Mouse (Mus musculus): Measurements from ENCODE around the gene Rab42. TPM values are rescaled to one million over a fixed set of nuclear protein-coding genes. Genes with fewer than 3 reads are reported as not detected.
A peak's percentile ranks its signal among the peaks of the same experiment; 100 is the strongest.

Rab42 gene
- polyA plus RNA-seq, 1 experiment, result not detected

GRCm38 (mm10) chr4:132256384-132256783 is 46.8 kb downstream of the Rab42 start:
- Histone ChIP-seq H3K9me3 (replicated peaks; ENCODE audit: control insufficient read depth, insufficient read depth, low read length, poor library complexity, severe bottlenecking) (no peaks in the 10 kb centered on the region), H3K27ac (ENCODE audit: insufficient read depth, low read length) (peak overlapping the region; percentile 42; the same call in 1 of the 2 replicates), H3K4me3 (ENCODE audit: low read depth, low read length) (no peak overlapping the region), H3K9ac (ENCODE audit: low read depth, poor library complexity, severe bottlenecking) (no peak overlapping the region), H3K4me1 (ENCODE audit: control insufficient read depth, insufficient read depth, low read length) (peaks cover 5% of the 10 kb centered on the region), H3K36me3 (ENCODE audit: control insufficient read depth, insufficient read depth, low read length, poor library complexity, severe bottlenecking) (peaks cover 3% of the 10 kb centered on the region; the same call in 1 of the 2 replicates), H3K27me3 (ENCODE audit: control insufficient read depth, insufficient read depth, low read length, poor library complexity, severe bottlenecking) (no peaks in the 10 kb centered on the region)
- TF ChIP-seq CTCF (IDR thresholded peaks at IDR 0.05; ENCODE audit: low read depth, low read length), result no peak
- no peak for TF ChIP-seq POLR2A (IDR thresholded peaks at IDR 0.05; ENCODE audit: insufficient read depth, low read length)
- no peak for TF ChIP-seq EP300 (IDR thresholded peaks at IDR 0.05; ENCODE audit: insufficient read depth, low read depth, low read length)

DNA sequence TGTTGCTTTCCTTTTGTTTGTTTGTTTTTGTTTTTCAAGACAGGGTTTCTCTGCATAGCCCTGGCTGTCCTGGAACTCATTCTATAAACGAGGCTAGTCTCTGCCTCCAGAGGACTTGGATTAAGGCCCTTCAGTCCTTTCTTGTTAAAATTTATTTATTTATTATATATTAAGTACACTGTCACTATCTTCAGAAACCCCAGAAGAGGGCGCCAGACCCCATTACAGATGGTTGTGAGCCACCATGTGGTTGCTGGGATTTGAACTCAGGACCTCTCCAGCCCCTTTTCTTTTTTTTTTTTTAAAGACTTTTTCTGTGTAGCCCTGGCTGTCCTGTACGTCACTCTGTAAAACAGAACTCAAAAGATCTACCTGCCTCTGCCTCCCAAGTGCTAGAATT is 48.2 kb downstream of the Rab42 start:
- Histone ChIP-seq H3K27me3 (ENCODE audit: control insufficient read depth, insufficient read depth, low read length, poor library complexity, severe bottlenecking) (no peaks in the 10 kb centered on the region), H3K27ac (ENCODE audit: insufficient read depth, low read length) (no peak overlapping the region), H3K9ac (ENCODE audit: low read depth, poor library complexity, severe bottlenecking) (no peak overlapping the region), H3K36me3 (ENCODE audit: control insufficient read depth, insufficient read depth, low read length, poor library complexity, severe bottlenecking) (peaks cover 7% of the 10 kb centered on the region; the same call in 1 of the 2 replicates), H3K4me3 (ENCODE audit: low read depth, low read length) (no peak overlapping the region), H3K9me3 (replicated peaks; ENCODE audit: control insufficient read depth, insufficient read depth, low read length, poor library complexity, severe bottlenecking) (no peaks in the 10 kb centered on the region), H3K4me1 (ENCODE audit: control insufficient read depth, insufficient read depth, low read length) (peaks cover 5% of the 10 kb centered on the region)
- TF ChIP-seq EP300 (IDR thresholded peaks at IDR 0.05; ENCODE audit: insufficient read depth, low read depth, low read length) (no peak), CTCF (IDR thresholded peaks at IDR 0.05; ENCODE audit: low read depth, low read length) (peak; percentile 7)

- Histone ChIP-seq H3K27ac (ENCODE audit: insufficient read depth, low read length) (no peak overlapping the region), H3K9ac (ENCODE audit: low read depth, poor library complexity, severe bottlenecking) (no peak overlapping the region), H3K4me1 (ENCODE audit: control insufficient read depth, insufficient read depth, low read length) (peaks cover 5% of the 10 kb centered on the region), H3K27me3 (ENCODE audit: control insufficient read depth, insufficient read depth, low read length, poor library complexity, severe bottlenecking) (no peaks in the 10 kb centered on the region), H3K4me3 (ENCODE audit: low read depth, low read length) (no peak overlapping the region), H3K9me3 (replicated peaks; ENCODE audit: control insufficient read depth, insufficient read depth, low read length, poor library complexity, severe bottlenecking) (no peaks in the 10 kb centered on the region), H3K36me3 (ENCODE audit: control insufficient read depth, insufficient read depth, low read length, poor library complexity, severe bottlenecking) (peaks cover 11% of the 10 kb centered on the region; the same call in 1 of the 2 replicates)
- TF ChIP-seq EP300 (IDR thresholded peaks at IDR 0.05; ENCODE audit: insufficient read depth, low read depth, low read length), result no peak
- no peak for TF ChIP-seq POLR2A (IDR thresholded peaks at IDR 0.05; ENCODE audit: insufficient read depth, low read length)
- TF ChIP-seq CTCF (IDR thresholded peaks at IDR 0.05; ENCODE audit: low read depth, low read length), result no peak
These were observed 49.6 kb downstream of the Rab42 start for GRCm38 (mm10) chr4:132253622-132254021.

DNA sequence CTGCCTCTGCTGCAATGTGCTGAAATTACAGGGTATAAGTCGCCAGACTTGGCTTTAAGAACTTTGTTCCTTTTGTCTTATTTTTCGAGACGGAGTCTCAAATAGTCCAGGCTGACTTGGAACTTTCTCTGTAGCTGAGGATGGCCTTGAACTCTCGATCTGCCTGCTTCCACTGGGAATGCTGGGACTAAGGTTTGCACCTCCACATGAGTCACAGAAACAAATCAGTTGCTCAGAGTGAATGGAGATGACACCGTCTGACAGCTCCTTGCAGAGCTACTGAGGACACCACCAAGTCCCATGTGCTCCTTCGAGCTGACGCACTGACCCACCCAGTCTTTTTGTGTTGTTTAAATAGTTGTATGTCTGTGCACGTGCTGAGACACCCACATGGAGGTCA is 50.1 kb downstream of the Rab42 start:
- TF ChIP-seq POLR2A (IDR thresholded peaks at IDR 0.05; ENCODE audit: insufficient read depth, low read length) (no peak), CTCF (IDR thresholded peaks at IDR 0.05; ENCODE audit: low read depth, low read length) (no peak), EP300 (IDR thresholded peaks at IDR 0.05; ENCODE audit: insufficient read depth, low read depth, low read length) (no peak)
- Histone ChIP-seq H3K27ac (ENCODE audit: insufficient read depth, low read length) (no peak overlapping the region), H3K4me1 (ENCODE audit: control insufficient read depth, insufficient read depth, low read length) (peaks cover 5% of the 10 kb centered on the region), H3K27me3 (ENCODE audit: control insufficient read depth, insufficient read depth, low read length, poor library complexity, severe bottlenecking) (no peaks in the 10 kb centered on the region), H3K9me3 (replicated peaks; ENCODE audit: control insufficient read depth, insufficient read depth, low read length, poor library complexity, severe bottlenecking) (no peaks in the 10 kb centered on the region), H3K4me3 (ENCODE audit: low read depth, low read length) (no peak overlapping the region), H3K36me3 (ENCODE audit: control insufficient read depth, insufficient read depth, low read length, poor library complexity, severe bottlenecking) (peaks cover 11% of the 10 kb centered on the region; the same call in 1 of the 2 replicates), H3K9ac (ENCODE audit: low read depth, poor library complexity, severe bottlenecking) (no peak overlapping the region)

Other genes starting within 250 kb of the Rab42 start
- not detected in 2 replicates for gene Gm10300, start 228.7 kb downstream of the Rab42 start, polyA plus RNA-seq (2011; ENCODE audit: insufficient read depth, insufficient read length, low read depth, missing spikeins)
- 61.8 and 68.8 TPM in 2 replicates for gene Epb41, start 228.1 kb downstream of the Rab42 start, polyA plus RNA-seq (2011; ENCODE audit: insufficient read depth, insufficient read length, low read depth, missing spikeins)
- gene Oprd1, start 158.9 kb downstream of the Rab42 start, polyA plus RNA-seq (2011; ENCODE audit: insufficient read depth, insufficient read length, low read depth, missing spikeins), result 0.54 and 0.82 TPM in 2 replicates
- gene Ythdf2, start 91.1 kb downstream of the Rab42 start, polyA plus RNA-seq (2011; ENCODE audit: insufficient read depth, insufficient read length, low read depth, missing spikeins), result 88.7 and 91.1 TPM in 2 replicates
- 23.8 and 25.9 TPM in 2 replicates for gene Gmeb1, start 41.8 kb downstream of the Rab42 start, polyA plus RNA-seq (2011; ENCODE audit: insufficient read depth, insufficient read length, low read depth, missing spikeins)
- gene Taf12, start 29.0 kb downstream of the Rab42 start, polyA plus RNA-seq (2011; ENCODE audit: insufficient read depth, insufficient read length, low read depth, missing spikeins), result 34.3 and 35.2 TPM in 2 replicates
- 35.2 and 36.1 TPM in 2 replicates for gene Trnau1ap, start 26.2 kb upstream of the Rab42 start, polyA plus RNA-seq (2011; ENCODE audit: insufficient read depth, insufficient read length, low read depth, missing spikeins)
- 78.8 and 83.1 TPM in 2 replicates for gene Rcc1, start 50.2 kb upstream of the Rab42 start, polyA plus RNA-seq (2011; ENCODE audit: insufficient read depth, insufficient read length, low read depth, missing spikeins)
- gene Phactr4, start 119.1 kb upstream of the Rab42 start, polyA plus RNA-seq (2011; ENCODE audit: insufficient read depth, insufficient read length, low read depth, missing spikeins), result 31.5 and 35.1 TPM in 2 replicates
- gene Med18, start 160.5 kb upstream of the Rab42 start, polyA plus RNA-seq (2011; ENCODE audit: insufficient read depth, insufficient read length, low read depth, missing spikeins), result 22.5 and 24.4 TPM in 2 replicates
- gene Sesn2, start 207.1 kb upstream of the Rab42 start, polyA plus RNA-seq (2011; ENCODE audit: insufficient read depth, insufficient read length, low read depth, missing spikeins), result 41.6 TPM in 2 replicates
- gene Atpif1, start 230.3 kb upstream of the Rab42 start, polyA plus RNA-seq (2011; ENCODE audit: insufficient read depth, insufficient read length, low read depth, missing spikeins), result 461 and 512 TPM in 2 replicates
- gene Dnajc8, start 232.2 kb upstream of the Rab42 start, polyA plus RNA-seq (2011; ENCODE audit: insufficient read depth, insufficient read length, low read depth, missing spikeins), result 340 and 348 TPM in 2 replicates